Mouse (Mus musculus): ENCODE results near the gene Hnf4a. TPM values are rescaled to one million over a fixed set of nuclear protein-coding genes. Genes with fewer than 3 reads are reported as not detected.

Gene Hnf4a
- polyA plus RNA-seq, 1 experiment from 2014 or later: 27.5 TPM

DNA sequence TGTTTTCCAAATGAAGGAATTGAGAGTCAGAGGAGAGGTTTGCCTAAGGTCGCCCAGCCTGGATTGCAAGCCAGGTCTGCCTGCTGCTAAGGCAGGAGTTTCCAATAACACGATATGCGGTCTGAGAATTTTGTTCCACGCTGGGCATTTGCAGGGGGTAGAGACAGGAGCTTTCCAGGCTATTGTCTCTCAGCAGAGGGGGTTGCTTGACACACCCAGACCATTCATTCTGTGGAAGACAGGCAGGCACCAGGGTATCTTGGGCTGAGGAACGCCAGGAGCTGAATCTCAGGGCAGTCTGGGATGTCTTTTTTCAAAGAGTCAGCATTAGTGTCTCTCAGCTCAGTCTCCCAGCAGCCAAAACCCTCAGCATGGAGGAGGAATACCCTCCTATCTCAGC, 13.6 kb upstream of the Hnf4a start:
- no peaks in the 10 kb centered on the region for H3K9me3 ChIP-seq (ENCODE audit: low read length)
- H3K4me2 ChIP-seq (ENCODE audit: low read depth, low read length): no peak overlapping the region
- H3K4me3 ChIP-seq (ENCODE audit: low read depth, low read length): no peak overlapping the region
- H3K27me3 ChIP-seq (ENCODE audit: insufficient read depth, low read length): no peaks in the 10 kb centered on the region
- no peaks in the 10 kb centered on the region for H3K36me3 ChIP-seq (replicated peaks; ENCODE audit: insufficient read depth, low read length)
- 47% methylated on average over 5 of the region's 5 CpGs for WGBS (ENCODE audit: insufficient replicate concordance)
- no peak for TF ChIP-seq CTCF (IDR thresholded peaks at IDR 0.05; ENCODE audit: low read depth)
- TF ChIP-seq EP300 (IDR thresholded peaks at IDR 0.05; ENCODE audit: low read depth): no peak
- H3K9ac ChIP-seq (replicated peaks): no peak overlapping the region
- no peaks in the 10 kb centered on the region for H3K4me1 ChIP-seq (ENCODE audit: insufficient read depth)
- H3K27ac ChIP-seq (ENCODE audit: low read depth): no peak overlapping the region
- no peak for ATAC-seq
- no peak for DNase-seq

DNA sequence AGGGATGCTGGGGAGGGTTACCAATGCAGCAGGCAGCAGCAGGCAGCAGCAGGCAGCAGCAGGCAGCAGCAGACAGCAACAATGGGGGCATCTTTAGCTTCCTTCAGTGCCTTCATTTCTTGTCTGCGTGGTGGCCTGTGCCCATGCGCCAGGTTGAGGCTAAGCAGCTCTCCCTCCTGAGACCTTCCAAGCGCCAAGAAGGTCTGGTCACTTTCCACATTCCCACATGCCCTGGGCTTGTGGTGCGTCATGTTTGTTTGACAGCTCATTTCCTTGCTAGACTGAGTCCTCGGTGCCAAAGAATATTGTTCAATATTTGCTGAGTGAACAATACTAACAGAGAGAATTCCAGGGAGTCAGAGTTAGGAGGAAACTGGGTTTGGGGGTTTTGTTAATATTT, 12.6 kb upstream of the Hnf4a start:
- Histone ChIP-seq H3K27ac (ENCODE audit: low read depth) (no peak overlapping the region), H3K9me3 (ENCODE audit: low read length) (no peaks in the 10 kb centered on the region), H3K4me1 (ENCODE audit: insufficient read depth) (no peaks in the 10 kb centered on the region), H3K4me3 (ENCODE audit: low read depth, low read length) (no peak overlapping the region), H3K9ac (replicated peaks) (no peak overlapping the region), H3K27me3 (ENCODE audit: insufficient read depth, low read length) (no peaks in the 10 kb centered on the region), H3K36me3 (replicated peaks; ENCODE audit: insufficient read depth, low read length) (no peaks in the 10 kb centered on the region), H3K4me2 (ENCODE audit: low read depth, low read length) (no peak overlapping the region)
- ATAC-seq (no peak), DNase-seq (no peak)
- 29% methylated on average over 5 of the region's 5 CpGs for WGBS (ENCODE audit: insufficient replicate concordance)
- TF ChIP-seq EP300 (IDR thresholded peaks at IDR 0.05; ENCODE audit: low read depth) (no peak), CTCF (IDR thresholded peaks at IDR 0.05; ENCODE audit: low read depth) (no peak)

DNA sequence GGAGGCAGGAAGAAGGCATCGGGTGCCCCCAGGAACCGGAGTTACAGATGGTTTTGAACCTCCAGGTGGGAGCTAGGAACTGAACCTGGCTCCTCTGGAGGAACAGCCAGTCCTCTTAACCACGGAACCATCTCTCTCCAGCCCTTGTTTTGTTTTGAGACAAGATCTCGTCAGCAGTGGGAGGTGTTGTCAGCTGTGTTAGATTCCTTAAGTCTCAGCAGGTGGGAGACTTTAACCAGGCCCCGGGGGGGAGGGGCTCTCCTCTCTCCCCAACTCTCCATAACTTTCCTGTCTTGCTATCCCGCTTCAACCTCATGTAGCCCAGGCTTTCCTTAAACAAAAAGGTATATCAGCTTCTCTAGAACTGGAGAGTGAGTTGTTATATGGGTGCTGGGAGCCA, 12.2 kb upstream of the Hnf4a start:
- H3K27me3 ChIP-seq (ENCODE audit: insufficient read depth, low read length): no peaks in the 10 kb centered on the region
- TF ChIP-seq EP300 (IDR thresholded peaks at IDR 0.05; ENCODE audit: low read depth) (no peak), CTCF (IDR thresholded peaks at IDR 0.05; ENCODE audit: low read depth) (no peak)
- H3K4me2 ChIP-seq (ENCODE audit: low read depth, low read length): no peak overlapping the region
- ATAC-seq (no peak), DNase-seq (no peak)
- H3K9ac ChIP-seq (replicated peaks): no peak overlapping the region
- H3K9me3 ChIP-seq (ENCODE audit: low read length): no peaks in the 10 kb centered on the region
- no peak overlapping the region for H3K4me3 ChIP-seq (ENCODE audit: low read depth, low read length)
- no peak overlapping the region for H3K27ac ChIP-seq (ENCODE audit: low read depth)
- WGBS (ENCODE audit: insufficient replicate concordance): 41% methylated on average over 6 of the region's 6 CpGs
- no peaks in the 10 kb centered on the region for H3K36me3 ChIP-seq (replicated peaks; ENCODE audit: insufficient read depth, low read length)
- H3K4me1 ChIP-seq (ENCODE audit: insufficient read depth): no peaks in the 10 kb centered on the region

DNA sequence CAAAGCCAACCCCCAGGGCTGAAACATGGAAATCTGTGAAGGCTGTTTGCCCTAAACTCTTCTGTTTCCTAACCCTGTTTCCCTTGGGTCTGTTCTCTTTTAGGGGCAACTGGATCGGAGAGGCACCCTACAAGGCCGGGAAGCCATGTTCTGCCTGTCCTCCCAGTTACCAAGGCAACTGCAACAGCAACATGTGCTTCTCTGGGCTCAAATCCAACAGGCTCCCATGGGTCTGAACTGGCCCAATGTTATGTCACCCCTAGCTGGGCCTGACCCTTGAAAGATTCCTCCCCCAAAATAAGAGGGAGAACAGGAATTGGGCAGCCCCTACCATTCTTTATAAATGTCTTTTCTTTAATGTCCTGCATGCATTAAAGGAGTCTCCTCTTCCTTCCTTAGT, 4.4 kb upstream of the Hnf4a start:
- no peak for DNase-seq
- TF ChIP-seq EP300 (IDR thresholded peaks at IDR 0.05; ENCODE audit: low read depth): no peak
- no peak for TF ChIP-seq CTCF (IDR thresholded peaks at IDR 0.05; ENCODE audit: low read depth)
- Histone ChIP-seq H3K4me1 (ENCODE audit: insufficient read depth) (no peaks in the 10 kb centered on the region), H3K9ac (replicated peaks) (no peak overlapping the region), H3K4me3 (ENCODE audit: low read depth, low read length) (no peak overlapping the region), H3K36me3 (replicated peaks; ENCODE audit: insufficient read depth, low read length) (no peaks in the 10 kb centered on the region), H3K4me2 (ENCODE audit: low read depth, low read length) (no peak overlapping the region), H3K9me3 (ENCODE audit: low read length) (no peaks in the 10 kb centered on the region), H3K27me3 (ENCODE audit: insufficient read depth, low read length) (no peaks in the 10 kb centered on the region), H3K27ac (ENCODE audit: low read depth) (no peak overlapping the region)
- 58% methylated on average over 2 of the region's 2 CpGs for WGBS (ENCODE audit: insufficient replicate concordance)
- no peak for ATAC-seq

DNA sequence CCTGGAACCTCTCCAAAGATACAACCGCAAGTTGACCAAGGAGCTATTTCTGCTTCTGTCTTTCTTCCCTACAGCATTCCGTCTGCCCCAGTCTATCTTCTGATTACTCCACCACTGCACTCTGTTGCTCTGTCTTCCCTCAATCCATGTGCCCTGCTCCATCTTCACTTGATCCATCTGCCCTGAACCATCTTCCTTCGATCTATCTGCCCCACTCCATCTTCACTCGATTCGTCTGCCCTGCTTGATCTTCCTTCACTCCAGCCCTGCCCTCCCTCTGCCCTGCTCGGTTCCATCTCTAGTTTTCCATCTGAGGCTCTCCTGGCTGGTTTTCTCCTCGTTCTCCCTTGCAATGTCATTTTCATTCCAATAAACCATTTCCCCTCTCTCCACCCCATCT, 3.4 kb upstream of the Hnf4a start:
- Histone ChIP-seq H3K4me3 (ENCODE audit: low read depth, low read length) (no peak overlapping the region), H3K27ac (ENCODE audit: low read depth) (no peak overlapping the region), H3K27me3 (ENCODE audit: insufficient read depth, low read length) (no peaks in the 10 kb centered on the region), H3K4me2 (ENCODE audit: low read depth, low read length) (no peak overlapping the region), H3K9me3 (ENCODE audit: low read length) (no peaks in the 10 kb centered on the region), H3K36me3 (replicated peaks; ENCODE audit: insufficient read depth, low read length) (no peaks in the 10 kb centered on the region), H3K9ac (replicated peaks) (no peak overlapping the region), H3K4me1 (ENCODE audit: insufficient read depth) (no peaks in the 10 kb centered on the region)
- no peak for DNase-seq
- 69% methylated on average over 7 of the region's 7 CpGs for WGBS (ENCODE audit: insufficient replicate concordance)
- no peak for ATAC-seq
- TF ChIP-seq EP300 (IDR thresholded peaks at IDR 0.05; ENCODE audit: low read depth) (no peak), CTCF (IDR thresholded peaks at IDR 0.05; ENCODE audit: low read depth) (no peak)

DNA sequence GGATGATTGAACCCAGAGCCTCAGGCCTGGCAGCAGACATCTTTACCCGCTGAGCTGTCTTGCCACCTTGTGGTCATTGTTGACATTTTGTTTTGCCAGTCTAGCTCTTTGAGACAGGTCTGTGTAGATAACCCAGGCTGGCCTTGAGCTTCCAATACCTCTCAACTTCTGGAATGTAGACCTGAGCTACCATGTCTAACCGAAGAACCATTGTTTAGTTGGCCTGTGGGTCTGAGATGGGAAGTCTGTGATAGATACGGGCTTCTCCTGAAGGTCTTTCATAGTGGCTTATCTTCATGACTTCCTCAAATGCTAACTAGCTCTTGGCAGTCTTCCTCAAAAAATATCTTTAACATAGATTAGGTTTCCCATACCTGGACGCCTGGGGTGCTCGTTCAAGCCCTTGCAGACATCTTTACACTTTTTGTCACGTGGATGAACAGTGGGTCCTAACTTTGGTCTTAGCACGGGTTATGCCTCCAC, 19.2 kb downstream of the Hnf4a start:
- H3K9ac ChIP-seq (replicated peaks): no peak overlapping the region
- TF ChIP-seq EP300 (IDR thresholded peaks at IDR 0.05; ENCODE audit: low read depth): no peak
- peak; percentile 35; the same call in 1 of the 2 replicates for TF ChIP-seq CTCF (IDR thresholded peaks at IDR 0.05; ENCODE audit: low read depth)
- DNase-seq (no peak), ATAC-seq (no peak)
- no peak overlapping the region for H3K4me2 ChIP-seq (ENCODE audit: low read depth, low read length)
- 45% methylated on average over 7 of the region's 7 CpGs for WGBS (ENCODE audit: insufficient replicate concordance)
- no peak overlapping the region for H3K27ac ChIP-seq (ENCODE audit: low read depth)
- no peaks in the 10 kb centered on the region for H3K36me3 ChIP-seq (replicated peaks; ENCODE audit: insufficient read depth, low read length)
- H3K27me3 ChIP-seq (ENCODE audit: insufficient read depth, low read length): no peaks in the 10 kb centered on the region
- no peaks in the 10 kb centered on the region for H3K4me1 ChIP-seq (ENCODE audit: insufficient read depth)
- H3K4me3 ChIP-seq (ENCODE audit: low read depth, low read length): no peak overlapping the region
- H3K9me3 ChIP-seq (ENCODE audit: low read length): no peaks in the 10 kb centered on the region

DNA sequence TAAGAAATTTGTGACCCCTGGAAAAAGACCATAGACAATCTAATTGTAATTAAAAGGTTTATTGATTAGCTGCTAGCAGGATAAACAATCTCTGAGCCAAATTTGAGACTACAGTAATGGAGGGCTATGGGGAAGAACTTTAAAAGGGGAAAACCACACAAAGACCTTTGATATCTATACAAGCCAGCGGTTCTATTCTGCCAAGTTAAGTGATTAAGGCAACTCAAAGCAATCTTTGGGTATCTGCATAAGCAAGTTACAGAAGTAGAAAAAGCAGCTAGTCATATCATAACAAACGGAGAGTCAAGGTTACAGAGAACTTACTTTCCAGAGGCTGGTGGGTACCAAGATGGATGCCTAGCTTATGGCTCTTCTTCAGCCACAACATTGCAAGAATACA, 20.9 kb downstream of the Hnf4a start:
- Histone ChIP-seq H3K27ac (ENCODE audit: low read depth) (no peak overlapping the region), H3K9me3 (ENCODE audit: low read length) (no peaks in the 10 kb centered on the region), H3K4me2 (ENCODE audit: low read depth, low read length) (no peak overlapping the region), H3K4me1 (ENCODE audit: insufficient read depth) (no peaks in the 10 kb centered on the region), H3K4me3 (ENCODE audit: low read depth, low read length) (no peak overlapping the region), H3K36me3 (replicated peaks; ENCODE audit: insufficient read depth, low read length) (no peaks in the 10 kb centered on the region), H3K27me3 (ENCODE audit: insufficient read depth, low read length) (no peaks in the 10 kb centered on the region), H3K9ac (replicated peaks) (no peak overlapping the region)
- TF ChIP-seq CTCF (IDR thresholded peaks at IDR 0.05; ENCODE audit: low read depth) (no peak), EP300 (IDR thresholded peaks at IDR 0.05; ENCODE audit: low read depth) (no peak)
- 49% methylated on average over 2 of the region's 2 CpGs for WGBS (ENCODE audit: insufficient replicate concordance)
- ATAC-seq: no peak
- no peak for DNase-seq

All from liver, postnatal 0 days (tissue).